Mouse (Mus musculus): Measurements from ENCODE around the gene Timm13. TPM values are rescaled to one million over a fixed set of nuclear protein-coding genes. Genes with fewer than 3 reads are reported as not detected.

The Timm13 gene
- polyA plus RNA-seq, 1 experiment: 135 TPM

DNA sequence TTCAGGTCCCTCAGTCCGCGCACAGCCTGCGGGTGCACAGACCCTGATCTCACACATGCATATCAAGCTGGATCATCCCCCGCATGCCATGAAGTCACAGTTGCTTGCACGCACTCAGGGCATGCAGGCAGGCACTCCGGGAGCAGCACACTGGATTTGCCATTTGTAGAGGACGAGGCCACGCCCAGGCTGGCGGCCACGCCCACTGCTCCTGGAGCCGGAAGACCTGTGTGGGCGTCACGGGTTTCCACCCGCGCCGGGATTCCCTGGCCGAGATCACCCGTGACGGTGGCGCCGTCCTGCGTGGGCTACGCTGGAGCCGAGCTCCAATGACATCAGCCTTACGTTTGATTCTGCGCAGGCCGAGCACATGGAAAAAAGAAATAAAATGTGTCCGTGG is 38.9 kb upstream of the Timm13 start:
- Histone ChIP-seq H3K9ac (ENCODE audit: low read depth, poor library complexity, severe bottlenecking) (no peak overlapping the region), H3K27ac (ENCODE audit: insufficient read depth, low read length) (peak overlapping the region; percentile 96), H3K9me3 (replicated peaks; ENCODE audit: control insufficient read depth, insufficient read depth, low read length, poor library complexity, severe bottlenecking) (no peaks in the 10 kb centered on the region), H3K4me1 (ENCODE audit: control insufficient read depth, insufficient read depth, low read length) (peaks cover 26% of the 10 kb centered on the region), H3K36me3 (ENCODE audit: control insufficient read depth, insufficient read depth, low read length, poor library complexity, severe bottlenecking) (no peaks in the 10 kb centered on the region), H3K4me3 (ENCODE audit: low read depth, low read length) (peak overlapping the region; percentile 38), H3K27me3 (ENCODE audit: control insufficient read depth, insufficient read depth, low read length, poor library complexity, severe bottlenecking) (no peaks in the 10 kb centered on the region)
- TF ChIP-seq POLR2A (IDR thresholded peaks at IDR 0.05; ENCODE audit: insufficient read depth, low read length) (no peak), EP300 (IDR thresholded peaks at IDR 0.05; ENCODE audit: insufficient read depth, low read depth, low read length) (no peak), CTCF (IDR thresholded peaks at IDR 0.05; ENCODE audit: low read depth, low read length) (no peak)

DNA sequence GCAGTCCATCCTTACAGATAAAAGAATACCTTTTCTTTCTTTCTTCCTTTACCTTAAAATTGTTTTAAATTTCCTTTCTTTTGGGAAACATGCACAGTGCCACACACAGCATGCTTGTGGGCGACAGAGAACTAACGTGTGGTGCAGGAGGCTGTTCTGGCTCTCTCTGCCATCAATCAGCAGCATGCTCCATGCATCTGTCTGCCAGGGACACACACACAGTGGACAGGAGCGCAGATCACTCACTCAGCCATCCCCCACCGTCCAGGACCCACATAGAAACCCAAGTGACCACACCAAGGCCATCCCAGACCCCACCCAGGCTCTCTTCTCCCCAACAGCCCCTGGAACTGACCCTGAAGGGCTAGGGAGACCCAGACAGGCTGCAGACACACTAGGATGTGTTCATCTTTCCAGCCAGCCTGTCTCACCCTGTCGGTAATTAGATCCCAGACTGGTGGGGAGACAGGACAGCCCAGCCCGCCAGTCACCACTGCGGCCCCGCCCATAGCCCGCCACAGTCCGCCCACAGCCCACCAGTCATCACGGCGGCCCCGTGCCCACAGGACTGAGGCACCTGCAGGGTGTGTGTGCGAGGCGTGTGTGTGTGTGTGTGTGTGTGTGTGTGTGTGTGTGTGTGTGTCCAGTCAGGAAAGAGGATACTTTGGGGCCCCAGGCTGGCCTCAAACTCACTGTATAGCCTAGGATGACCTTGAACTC is 38.2 kb upstream of the Timm13 start:
- no peak overlapping the region for H3K9ac ChIP-seq (ENCODE audit: low read depth, poor library complexity, severe bottlenecking)

DNA sequence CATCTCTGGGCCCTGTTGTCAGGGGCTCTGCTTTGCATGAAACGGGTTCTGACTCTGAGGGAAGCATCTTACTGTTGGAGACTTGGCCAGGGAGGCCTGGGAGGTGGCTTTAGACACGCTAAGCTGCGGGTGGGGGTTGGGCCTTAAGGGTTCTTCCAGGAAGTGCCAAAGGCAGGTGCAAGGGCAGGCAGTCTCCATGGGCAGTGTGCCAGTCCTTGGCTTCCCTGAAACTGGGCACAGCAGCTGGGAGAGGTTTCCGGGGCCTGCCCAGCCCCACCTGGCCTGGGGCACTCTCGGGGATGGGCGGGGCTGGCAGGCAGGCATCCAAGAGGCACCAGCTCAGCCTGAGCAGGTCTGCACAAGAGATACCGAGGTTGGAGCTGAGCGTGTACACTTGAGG is 36.9 kb upstream of the Timm13 start:
- Histone ChIP-seq H3K9me3 (replicated peaks; ENCODE audit: control insufficient read depth, insufficient read depth, low read length, poor library complexity, severe bottlenecking) (no peaks in the 10 kb centered on the region), H3K9ac (ENCODE audit: low read depth, poor library complexity, severe bottlenecking) (no peak overlapping the region), H3K4me1 (ENCODE audit: control insufficient read depth, insufficient read depth, low read length) (peaks cover 26% of the 10 kb centered on the region), H3K4me3 (ENCODE audit: low read depth, low read length) (no peak overlapping the region), H3K36me3 (ENCODE audit: control insufficient read depth, insufficient read depth, low read length, poor library complexity, severe bottlenecking) (no peaks in the 10 kb centered on the region), H3K27me3 (ENCODE audit: control insufficient read depth, insufficient read depth, low read length, poor library complexity, severe bottlenecking) (no peaks in the 10 kb centered on the region), H3K27ac (ENCODE audit: insufficient read depth, low read length) (no peak overlapping the region)
- no peak for TF ChIP-seq EP300 (IDR thresholded peaks at IDR 0.05; ENCODE audit: insufficient read depth, low read depth, low read length)
- TF ChIP-seq POLR2A (IDR thresholded peaks at IDR 0.05; ENCODE audit: insufficient read depth, low read length): no peak
- TF ChIP-seq CTCF (IDR thresholded peaks at IDR 0.05; ENCODE audit: low read depth, low read length): no peak

More for the DNA sequence above, 38.2 kb upstream of the Timm13 start:
- Histone ChIP-seq H3K4me1 (ENCODE audit: control insufficient read depth, insufficient read depth, low read length) (peaks cover 30% of the 10 kb centered on the region), H3K36me3 (ENCODE audit: control insufficient read depth, insufficient read depth, low read length, poor library complexity, severe bottlenecking) (no peaks in the 10 kb centered on the region), H3K9me3 (replicated peaks; ENCODE audit: control insufficient read depth, insufficient read depth, low read length, poor library complexity, severe bottlenecking) (no peaks in the 10 kb centered on the region), H3K27me3 (ENCODE audit: control insufficient read depth, insufficient read depth, low read length, poor library complexity, severe bottlenecking) (no peaks in the 10 kb centered on the region), H3K27ac (ENCODE audit: insufficient read depth, low read length) (peak overlapping the region; percentile 22; the same call in 1 of the 2 replicates), H3K4me3 (ENCODE audit: low read depth, low read length) (peak overlapping the region; percentile 38)
- TF ChIP-seq POLR2A (IDR thresholded peaks at IDR 0.05; ENCODE audit: insufficient read depth, low read length) (no peak), CTCF (IDR thresholded peaks at IDR 0.05; ENCODE audit: low read depth, low read length) (no peak), EP300 (IDR thresholded peaks at IDR 0.05; ENCODE audit: insufficient read depth, low read depth, low read length) (no peak)

DNA sequence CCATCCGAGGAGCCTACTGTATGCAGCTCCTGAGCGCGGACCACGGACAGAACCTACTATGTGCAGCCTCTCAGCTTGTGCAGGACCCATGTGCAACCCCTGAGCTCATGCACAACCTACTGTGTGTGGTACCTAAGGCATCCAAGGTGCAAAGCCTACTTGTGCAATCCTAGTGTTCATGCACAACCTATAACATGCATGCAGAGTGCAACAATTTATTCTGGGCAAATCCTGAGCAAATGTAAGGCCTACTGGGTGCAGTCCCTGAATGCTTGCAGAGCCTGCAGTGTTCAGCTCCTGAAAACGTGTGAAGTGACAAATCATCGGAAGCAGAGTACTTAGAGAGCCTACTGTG is 36.0 kb upstream of the Timm13 start:
- Histone ChIP-seq H3K4me3 (ENCODE audit: low read depth, low read length) (0 out of 2 replicates have a peak overlapping the region, but pooled peaks have one; percentile 0), H3K36me3 (ENCODE audit: control insufficient read depth, insufficient read depth, low read length, poor library complexity, severe bottlenecking) (peaks cover 2% of the 10 kb centered on the region; the same call in 1 of the 2 replicates), H3K9me3 (replicated peaks; ENCODE audit: control insufficient read depth, insufficient read depth, low read length, poor library complexity, severe bottlenecking) (no peaks in the 10 kb centered on the region), H3K27ac (ENCODE audit: insufficient read depth, low read length) (no peak overlapping the region), H3K4me1 (ENCODE audit: control insufficient read depth, insufficient read depth, low read length) (peaks cover 25% of the 10 kb centered on the region), H3K9ac (ENCODE audit: low read depth, poor library complexity, severe bottlenecking) (no peak overlapping the region), H3K27me3 (ENCODE audit: control insufficient read depth, insufficient read depth, low read length, poor library complexity, severe bottlenecking) (no peaks in the 10 kb centered on the region)
- TF ChIP-seq EP300 (IDR thresholded peaks at IDR 0.05; ENCODE audit: insufficient read depth, low read depth, low read length) (no peak), CTCF (IDR thresholded peaks at IDR 0.05; ENCODE audit: low read depth, low read length) (no peak), POLR2A (IDR thresholded peaks at IDR 0.05; ENCODE audit: insufficient read depth, low read length) (no peak)

DNA sequence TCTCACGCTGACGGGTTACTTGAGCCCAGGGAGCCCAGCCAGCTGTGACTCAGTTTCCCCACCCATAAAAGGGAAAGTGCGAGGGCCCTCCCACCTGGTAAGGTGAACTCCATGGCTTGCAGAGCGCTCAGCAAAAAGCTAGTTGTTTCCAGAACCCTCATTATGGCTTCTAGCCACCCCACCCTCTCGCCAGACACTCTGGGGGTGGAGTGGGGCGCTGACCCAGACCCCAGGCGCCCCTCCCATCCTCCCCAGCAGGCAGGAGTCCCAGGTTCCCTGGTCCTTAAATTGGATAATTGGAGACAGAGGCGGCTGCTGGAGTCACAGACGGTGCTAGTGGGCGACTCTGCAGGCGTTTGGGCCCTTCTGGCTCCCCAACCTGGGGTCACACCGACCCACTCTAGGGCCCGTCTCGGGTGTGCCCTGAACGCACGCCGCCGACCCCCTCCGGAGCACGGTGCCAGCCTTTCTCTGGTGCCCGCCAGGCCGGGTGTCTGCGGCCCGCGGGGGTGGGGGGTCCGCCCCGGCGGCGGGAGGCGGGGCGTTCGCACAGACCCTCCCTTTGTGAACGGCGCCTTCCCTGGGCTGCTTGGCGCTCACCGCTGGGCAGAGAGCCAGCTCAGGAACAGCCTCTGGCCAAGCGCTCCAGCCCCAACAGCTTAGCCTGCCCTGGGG is 35.5 kb upstream of the Timm13 start:
- Histone ChIP-seq H3K4me1 (ENCODE audit: control insufficient read depth, insufficient read depth, low read length) (peaks cover 23% of the 10 kb centered on the region), H3K36me3 (ENCODE audit: control insufficient read depth, insufficient read depth, low read length, poor library complexity, severe bottlenecking) (peaks cover 5% of the 10 kb centered on the region), H3K27me3 (ENCODE audit: control insufficient read depth, insufficient read depth, low read length, poor library complexity, severe bottlenecking) (no peaks in the 10 kb centered on the region), H3K9me3 (replicated peaks; ENCODE audit: control insufficient read depth, insufficient read depth, low read length, poor library complexity, severe bottlenecking) (no peaks in the 10 kb centered on the region), H3K27ac (ENCODE audit: insufficient read depth, low read length) (no peak overlapping the region), H3K9ac (ENCODE audit: low read depth, poor library complexity, severe bottlenecking) (no peak overlapping the region), H3K4me3 (ENCODE audit: low read depth, low read length) (peak overlapping the region; percentile 18)
- TF ChIP-seq CTCF (IDR thresholded peaks at IDR 0.05; ENCODE audit: low read depth, low read length): no peak
- TF ChIP-seq POLR2A (IDR thresholded peaks at IDR 0.05; ENCODE audit: insufficient read depth, low read length): no peak
- no peak for TF ChIP-seq EP300 (IDR thresholded peaks at IDR 0.05; ENCODE audit: insufficient read depth, low read depth, low read length)

DNA sequence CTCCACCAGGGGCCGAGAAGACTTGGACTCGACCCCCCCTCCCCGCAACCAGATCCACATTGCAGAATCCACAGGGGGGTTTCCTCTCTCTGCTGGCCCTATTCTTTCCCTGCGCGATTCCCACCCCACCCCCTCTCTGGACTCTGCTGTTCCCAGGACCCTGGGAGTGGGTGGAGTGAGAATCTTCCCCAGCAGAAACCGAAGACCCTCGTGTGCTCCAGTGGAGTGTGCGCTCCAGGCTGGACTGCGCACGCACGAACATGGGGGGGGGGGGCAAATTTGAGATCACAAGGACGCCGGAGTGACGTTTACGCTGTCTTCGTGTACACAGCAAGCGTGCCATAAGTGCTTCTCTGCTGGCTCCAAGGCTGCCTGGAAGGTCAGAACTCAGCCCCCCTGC is 34.9 kb upstream of the Timm13 start:
- Histone ChIP-seq H3K27me3 (ENCODE audit: control insufficient read depth, insufficient read depth, low read length, poor library complexity, severe bottlenecking) (no peaks in the 10 kb centered on the region), H3K4me3 (ENCODE audit: low read depth, low read length) (peak overlapping the region; percentile 18), H3K9me3 (replicated peaks; ENCODE audit: control insufficient read depth, insufficient read depth, low read length, poor library complexity, severe bottlenecking) (no peaks in the 10 kb centered on the region), H3K4me1 (ENCODE audit: control insufficient read depth, insufficient read depth, low read length) (peaks cover 18% of the 10 kb centered on the region), H3K9ac (ENCODE audit: low read depth, poor library complexity, severe bottlenecking) (no peak overlapping the region), H3K36me3 (ENCODE audit: control insufficient read depth, insufficient read depth, low read length, poor library complexity, severe bottlenecking) (peaks cover 9% of the 10 kb centered on the region), H3K27ac (ENCODE audit: insufficient read depth, low read length) (no peak overlapping the region)
- TF ChIP-seq CTCF (IDR thresholded peaks at IDR 0.05; ENCODE audit: low read depth, low read length) (no peak), EP300 (IDR thresholded peaks at IDR 0.05; ENCODE audit: insufficient read depth, low read depth, low read length) (no peak), POLR2A (IDR thresholded peaks at IDR 0.05; ENCODE audit: insufficient read depth, low read length) (no peak)

Data from ES-Bruce4 (cell line).